8 mouse cellular contexts compared by ENCODE assay signal in genomic region chr3:69860589-69861521, GRCm38 (mm10). TPM values are rescaled to one million over a fixed set of nuclear protein-coding genes. Genes with fewer than 3 reads are reported as not detected.
A peak's percentile ranks its signal among the peaks of the same experiment; 100 is the strongest.
DNase-seq lines count a peak whose midpoint lies in the region; ATAC-seq and TF ChIP-seq lines count a peak whose summit lies in the region.
"Had no signal": no experiment of that assay in that cellular context is flagged by ENCODE, and none has a peak within 500 bp of the region (broad histone marks: within the 10 kb centered on the region; RNA-seq: fewer than 3 reads in every experiment).

No protein-coding gene starts in this region.

- H3K4me3 ChIP-seq in ES-E14 (ENCODE audit: insufficient read depth in 1 of 2, low read depth in 1 of 2, low read length in 2 of 2, poor library complexity in 1 of 2, severe bottlenecking in 1 of 2): peak overlapping the region; percentile 35 to 68
- H3K4me3 ChIP-seq in forebrain, embryonic 12.5 days (replicated peaks): peak overlapping the region; percentile 53
- peak overlapping the region; percentile 50 for H3K4me3 ChIP-seq in kidney, embryonic 16.5 days (ENCODE audit: low read length)
- H3K4me3 ChIP-seq in limb, embryonic 15.5 days: peak overlapping the region; percentile 39
- H3K4me3 ChIP-seq in neural tube, embryonic 12.5 days: peak overlapping the region; percentile 40

- in situ Hi-C loops in ES-E14 (cut with MboI; ENCODE audit: low sequenced_read_pairs in 2 of 2, unreplicated experiment in 2 of 2): no loop called here

- WGBS in forebrain, embryonic 12.5 days: under 1% methylated on average over 40 of the region's 40 CpGs
- under 1% methylated on average over 40 of the region's 40 CpGs for WGBS in kidney, embryonic 16.5 days
- under 1% methylated on average over 40 of the region's 40 CpGs for WGBS in limb, embryonic 15.5 days
- WGBS in neural tube, embryonic 12.5 days: under 1% methylated on average over 40 of the region's 40 CpGs

- H3K27ac ChIP-seq in ES-E14 (ENCODE audit: insufficient read depth, low read depth, low read length, poor library complexity, severe bottlenecking): no peak overlapping the region
- H3K27ac ChIP-seq in forebrain, embryonic 12.5 days: no peak overlapping the region
- H3K27ac ChIP-seq in kidney, embryonic 16.5 days (ENCODE audit: low read length): no peak overlapping the region
- H3K27ac ChIP-seq in limb, embryonic 15.5 days: no peak overlapping the region
- H3K27ac ChIP-seq in neural tube, embryonic 12.5 days: no peak overlapping the region

- DNase-seq in ES-E14 (ENCODE audit: low read depth, low spot score): peak; percentile 29
- DNase-seq in brain, embryonic 18.5 days (ENCODE audit: low read depth, low spot score): peak; percentile 64
- no peak for DNase-seq in natural killer cell, adult 2 months (ENCODE audit: low spot score in 2 of 2)

- H3K9me3 ChIP-seq in ES-E14 (ENCODE audit: control insufficient read depth, insufficient read depth, low read depth, low read length): no peaks in the 10 kb centered on the region
- H3K9me3 ChIP-seq in forebrain, embryonic 12.5 days: no peaks in the 10 kb centered on the region
- H3K9me3 ChIP-seq in kidney, embryonic 16.5 days (ENCODE audit: low read length): no peaks in the 10 kb centered on the region
- no peaks in the 10 kb centered on the region for H3K9me3 ChIP-seq in limb, embryonic 15.5 days
- no peaks in the 10 kb centered on the region for H3K9me3 ChIP-seq in neural tube, embryonic 12.5 days

- 0 out of 4 replicates have a peak, but pooled peaks cover 0 to 3% of the 10 kb centered on the region in 2 experiments for H3K4me1 ChIP-seq in ES-E14 (ENCODE audit: control insufficient read depth in 2 of 2, insufficient read depth in 2 of 2, low read length in 2 of 2, poor library complexity in 1 of 2)
- H3K4me1 ChIP-seq in forebrain, embryonic 12.5 days: peaks cover 16% of the 10 kb centered on the region
- peaks cover 12% of the 10 kb centered on the region for H3K4me1 ChIP-seq in kidney, embryonic 16.5 days (ENCODE audit: insufficient read depth, low read length)
- H3K4me1 ChIP-seq in limb, embryonic 15.5 days: peaks cover 8% of the 10 kb centered on the region
- peaks cover 10% of the 10 kb centered on the region; the same call in 1 of the 2 replicates for H3K4me1 ChIP-seq in neural tube, embryonic 12.5 days

- peaks cover 22% of the 10 kb centered on the region for H3K27me3 ChIP-seq in forebrain, embryonic 12.5 days
- peaks cover 9% of the 10 kb centered on the region for H3K27me3 ChIP-seq in kidney, embryonic 16.5 days (ENCODE audit: insufficient read depth, low read length)
- H3K27me3 ChIP-seq in limb, embryonic 15.5 days: no peaks in the 10 kb centered on the region; the same call in 1 of the 2 replicates
- peaks cover 15% of the 10 kb centered on the region for H3K27me3 ChIP-seq in neural tube, embryonic 12.5 days (replicated peaks)

- no peak overlapping the region for H3K9ac ChIP-seq in ES-E14 (ENCODE audit: insufficient read depth, low read depth, low read length, poor library complexity, severe bottlenecking)
- H3K9ac ChIP-seq in forebrain, embryonic 12.5 days: peak overlapping the region; percentile 53
- H3K9ac ChIP-seq in kidney, embryonic 16.5 days (replicated peaks; ENCODE audit: low read length): peak overlapping the region; percentile 52
- H3K9ac ChIP-seq in limb, embryonic 15.5 days: no peak overlapping the region; the same call in 1 of the 2 replicates
- peak overlapping the region; percentile 44 for H3K9ac ChIP-seq in neural tube, embryonic 12.5 days

- H3K36me3 ChIP-seq in ES-E14 (ENCODE audit: control insufficient read depth, insufficient read depth, low read length, poor library complexity, severe bottlenecking): no peaks in the 10 kb centered on the region
- H3K36me3 ChIP-seq in forebrain, embryonic 12.5 days (replicated peaks): no peaks in the 10 kb centered on the region
- H3K36me3 ChIP-seq in kidney, embryonic 16.5 days (ENCODE audit: insufficient read depth, low read length): no peaks in the 10 kb centered on the region
- H3K36me3 ChIP-seq in limb, embryonic 15.5 days: no peaks in the 10 kb centered on the region
- H3K36me3 ChIP-seq in neural tube, embryonic 12.5 days: no peaks in the 10 kb centered on the region

- H3K4me2 ChIP-seq in forebrain, embryonic 12.5 days: peak overlapping the region; percentile 97
- H3K4me2 ChIP-seq in kidney, embryonic 16.5 days (replicated peaks; ENCODE audit: low read depth, low read length): peak overlapping the region; percentile 83
- H3K4me2 ChIP-seq in limb, embryonic 15.5 days: peak overlapping the region; percentile 86
- peak overlapping the region; percentile 94 for H3K4me2 ChIP-seq in neural tube, embryonic 12.5 days (replicated peaks)

- ATAC-seq in forebrain, embryonic 12.5 days (ENCODE audit: low FRiP score): peak; percentile 69
- peak; percentile 73 for ATAC-seq in kidney, embryonic 16.5 days (ENCODE audit: low FRiP score, low TSS enrichment)
- 0 out of 2 replicates have a peak, but pooled peaks have one; percentile 65 for ATAC-seq in limb, embryonic 15.5 days (ENCODE audit: insufficient number of reproducible peaks, low FRiP score, low TSS enrichment, low read depth)
- ATAC-seq in neural tube, embryonic 12.5 days (ENCODE audit: low FRiP score, low read depth): peak; percentile 77

TF ChIP-seq in ES-E14, 5 proteins besides CTCF, POLR2A, EP300 and RAD21:
- TF ChIP-seq ZNF384 (IDR thresholded peaks at IDR 0.05; ENCODE audit: low read depth, low read length) (no peak), MAFK (IDR thresholded peaks at IDR 0.05; ENCODE audit: insufficient read depth, low read depth, low read length) (no peak), HCFC1 (IDR thresholded peaks at IDR 0.05; ENCODE audit: borderline replicate concordance, insufficient read depth, low read length) (no peak), ZC3H11A (IDR thresholded peaks at IDR 0.05; ENCODE audit: borderline replicate concordance, low read depth, low read length) (no peak), CHD2 (IDR thresholded peaks at IDR 0.05; ENCODE audit: low read depth, low read length) (no peak)

RNA-seq across cellular contexts. Expression of gene Sptssb, which starts 1.1 kb away (rescaled TPM):
- total RNA-seq in ES-E14 (2012; rRNA removed): not detected in 2 replicates
- polyA plus RNA-seq in forebrain, embryonic 12.5 days (2016; fragmentation: Nextera tagmentation; extraction: Ambion mirVana): 0.17 TPM in 1 of 2 replicates, not detected in the other
- polyA plus RNA-seq in kidney, embryonic 16.5 days (2015; fragmentation: Nextera tagmentation; extraction: Ambion mirVana): 3.7 and 8.9 TPM in 2 replicates
- polyA plus RNA-seq in limb, embryonic 15.5 days (2015; fragmentation: Nextera tagmentation; extraction: Ambion mirVana): 0.38 and 0.46 TPM in 2 replicates
- 0.54 and 0.58 TPM in 2 replicates for polyA plus RNA-seq in neural tube, embryonic 12.5 days (2016; fragmentation: Nextera tagmentation; extraction: Ambion mirVana)
- total RNA-seq: gastrocnemius, postnatal 4 days had no signal

Comparison
In these comparisons a context has a peak if more than half of its experiments do, and no peak if none do; other contexts are left out.
1. DNase-seq: peak in ES-E14 (single experiment) and brain, embryonic 18.5 days (single experiment); none in natural killer cell, adult 2 months (0 of 2).
2. H3K9ac ChIP-seq: peak in forebrain, embryonic 12.5 days (single experiment), kidney, embryonic 16.5 days (single experiment) and neural tube, embryonic 12.5 days (single experiment); none in ES-E14 (single experiment) and limb, embryonic 15.5 days (single experiment).
3. Peak in every context shown above with its lines, with median percentiles within 50 percentile points of each other: H3K4me3 ChIP-seq, ATAC-seq and H3K4me2 ChIP-seq.